Mouse (Mus musculus): ENCODE measurements around the gene Lman2l. TPM values are rescaled to one million over a fixed set of nuclear protein-coding genes. Genes with fewer than 3 reads are reported as not detected.

Lman2l gene
- polyA plus RNA-seq, 1 experiment from 2014 or later = 53.4 TPM

- WGBS = 80% methylated on average over 6 of the region's 6 CpGs
- no peaks in the 10 kb centered on the region for H3K27me3 ChIP-seq
- no peak overlapping the region for H3K9ac ChIP-seq
- H3K4me2 ChIP-seq = no peak overlapping the region
- H3K36me3 ChIP-seq = no peaks in the 10 kb centered on the region
- H3K27ac ChIP-seq = no peak overlapping the region
- H3K4me3 ChIP-seq = no peak overlapping the region
- peaks cover 3% of the 10 kb centered on the region; the same call in 1 of the 2 replicates for H3K9me3 ChIP-seq
- H3K4me1 ChIP-seq = no peaks in the 10 kb centered on the region
- ATAC-seq (ENCODE audit: insufficient number of reproducible peaks, insufficient read depth, low FRiP score, low TSS enrichment, low read depth) = no peak
These were observed 9.2 kb upstream of the Lman2l start for GRCm38 (mm10) chr1:36454055-36454815.

DNA sequence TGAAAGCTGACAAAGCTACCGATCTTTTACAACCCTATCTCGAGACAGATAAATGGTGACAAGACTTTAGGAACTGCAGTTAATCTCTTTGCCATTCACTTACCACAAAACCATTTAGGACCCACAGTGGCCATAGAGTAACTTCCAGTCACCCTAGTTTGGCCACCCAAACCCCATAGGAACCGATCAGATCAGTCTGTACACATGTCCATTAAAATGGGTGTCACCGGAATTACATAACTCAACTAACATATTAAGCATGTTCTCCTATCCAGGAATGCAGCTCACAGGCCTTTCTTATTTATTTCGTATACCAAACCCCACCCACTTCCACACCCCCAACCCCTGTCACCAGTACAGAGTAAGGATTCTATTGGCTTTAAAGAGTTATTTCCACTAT, 1.8 kb upstream of the Lman2l start:
- H3K4me2 ChIP-seq = no peak overlapping the region
- no peaks in the 10 kb centered on the region for H3K27me3 ChIP-seq
- H3K27ac ChIP-seq = no peak overlapping the region
- no peak overlapping the region for H3K9ac ChIP-seq
- peaks cover 3% of the 10 kb centered on the region; the same call in 1 of the 2 replicates for H3K9me3 ChIP-seq
- peaks cover 8% of the 10 kb centered on the region for H3K4me1 ChIP-seq
- H3K4me3 ChIP-seq = no peak overlapping the region
- H3K36me3 ChIP-seq = peaks cover 3% of the 10 kb centered on the region; the same call in 1 of the 2 replicates
- no peak for ATAC-seq (ENCODE audit: insufficient number of reproducible peaks, insufficient read depth, low FRiP score, low TSS enrichment, low read depth)
- 86% methylated on average over 5 of the region's 5 CpGs for WGBS

GRCm38 (mm10) chr1:36446106-36446824, 1.2 kb upstream of the Lman2l start:
- Histone ChIP-seq H3K27ac (no peak overlapping the region), H3K9ac (no peak overlapping the region), H3K36me3 (peaks cover 9% of the 10 kb centered on the region), H3K4me2 (no peak overlapping the region), H3K4me1 (peaks cover 8% of the 10 kb centered on the region), H3K27me3 (no peaks in the 10 kb centered on the region), H3K4me3 (no peak overlapping the region), H3K9me3 (peaks cover 3% of the 10 kb centered on the region; the same call in 1 of the 2 replicates)
- ATAC-seq (ENCODE audit: insufficient number of reproducible peaks, insufficient read depth, low FRiP score, low TSS enrichment, low read depth) = no peak
- WGBS = 82% methylated on average over 5 of the region's 5 CpGs

GRCm38 (mm10) chr1:36445508-36445907, 437 bp upstream of the Lman2l start:
- H3K4me2 ChIP-seq = peak overlapping the region; percentile 79
- no peak for ATAC-seq (ENCODE audit: insufficient number of reproducible peaks, insufficient read depth, low FRiP score, low TSS enrichment, low read depth)
- H3K9me3 ChIP-seq = peaks cover 3% of the 10 kb centered on the region; the same call in 1 of the 2 replicates
- H3K27me3 ChIP-seq = no peaks in the 10 kb centered on the region
- H3K4me1 ChIP-seq = peaks cover 8% of the 10 kb centered on the region
- peak overlapping the region; percentile 28; the same call in 1 of the 2 replicates for H3K27ac ChIP-seq
- peaks cover 12% of the 10 kb centered on the region for H3K36me3 ChIP-seq
- WGBS = 42% methylated on average over 8 of the region's 8 CpGs
- H3K4me3 ChIP-seq = peak overlapping the region; percentile 77
- no peak overlapping the region for H3K9ac ChIP-seq

GRCm38 (mm10) chr1:36441101-36441500, 4.0 kb downstream of the Lman2l start:
- Histone ChIP-seq H3K36me3 (peaks cover 53% of the 10 kb centered on the region), H3K9ac (no peak overlapping the region), H3K4me3 (no peak overlapping the region), H3K4me2 (no peak overlapping the region), H3K27ac (no peak overlapping the region), H3K27me3 (no peaks in the 10 kb centered on the region), H3K4me1 (peaks cover 8% of the 10 kb centered on the region), H3K9me3 (no peaks in the 10 kb centered on the region)
- ATAC-seq (ENCODE audit: insufficient number of reproducible peaks, insufficient read depth, low FRiP score, low TSS enrichment, low read depth) = no peak
- 90% methylated on average over 4 of the region's 4 CpGs for WGBS

- WGBS = 94% methylated on average over 3 of the region's 3 CpGs
- no peaks in the 10 kb centered on the region for H3K27me3 ChIP-seq
- H3K36me3 ChIP-seq = peaks cover 88% of the 10 kb centered on the region
- ATAC-seq (ENCODE audit: insufficient number of reproducible peaks, insufficient read depth, low FRiP score, low TSS enrichment, low read depth) = no peak
- no peak overlapping the region for H3K27ac ChIP-seq
- H3K4me2 ChIP-seq = no peak overlapping the region
- H3K4me1 ChIP-seq = no peaks in the 10 kb centered on the region
- H3K9ac ChIP-seq = no peak overlapping the region
- H3K4me3 ChIP-seq = no peak overlapping the region
- no peaks in the 10 kb centered on the region for H3K9me3 ChIP-seq
These were observed 7.8 kb downstream of the Lman2l start for GRCm38 (mm10) chr1:36437223-36437622.

- ATAC-seq (ENCODE audit: insufficient number of reproducible peaks, insufficient read depth, low FRiP score, low TSS enrichment, low read depth) = no peak
- Histone ChIP-seq H3K9me3 (no peaks in the 10 kb centered on the region), H3K27me3 (no peaks in the 10 kb centered on the region), H3K4me1 (no peaks in the 10 kb centered on the region), H3K4me2 (no peak overlapping the region), H3K4me3 (no peak overlapping the region), H3K36me3 (peaks cover 89% of the 10 kb centered on the region), H3K9ac (no peak overlapping the region), H3K27ac (no peak overlapping the region)
- 94% methylated on average over 6 of the region's 6 CpGs for WGBS
These were observed 8.6 kb downstream of the Lman2l start for GRCm38 (mm10) chr1:36436515-36436914.

- no peak for ATAC-seq (ENCODE audit: insufficient number of reproducible peaks, insufficient read depth, low FRiP score, low TSS enrichment, low read depth)
- WGBS = 64% methylated on average over 4 of the region's 4 CpGs
- Histone ChIP-seq H3K9ac (no peak overlapping the region), H3K36me3 (peaks cover 95% of the 10 kb centered on the region), H3K27me3 (no peaks in the 10 kb centered on the region), H3K9me3 (no peaks in the 10 kb centered on the region), H3K4me2 (no peak overlapping the region), H3K4me1 (no peaks in the 10 kb centered on the region), H3K27ac (no peak overlapping the region), H3K4me3 (no peak overlapping the region)
These were observed 10.0 kb downstream of the Lman2l start for GRCm38 (mm10) chr1:36435071-36435470.

DNA sequence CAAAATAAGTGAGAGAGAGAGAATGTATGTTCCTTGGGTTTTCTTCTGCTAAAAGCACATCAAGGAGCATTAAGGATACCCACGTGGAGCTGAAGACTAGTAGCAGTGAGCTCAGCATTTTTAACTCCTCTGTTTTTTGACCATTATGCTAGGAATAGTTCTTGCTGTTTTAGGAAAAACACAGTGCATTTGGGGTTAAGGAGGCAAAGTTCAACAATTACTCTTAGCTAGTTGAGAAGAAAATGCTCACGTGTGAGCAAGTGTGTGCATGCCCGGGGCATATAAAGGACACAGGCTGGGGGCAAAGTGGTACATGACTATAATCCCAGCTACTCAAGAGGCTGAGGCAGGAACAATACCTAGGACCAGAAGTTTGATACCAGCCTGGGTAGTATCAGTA, 11.5 kb downstream of the Lman2l start:
- Histone ChIP-seq H3K36me3 (peaks cover 93% of the 10 kb centered on the region), H3K27me3 (no peaks in the 10 kb centered on the region), H3K9me3 (no peaks in the 10 kb centered on the region), H3K4me3 (no peak overlapping the region), H3K9ac (no peak overlapping the region), H3K27ac (no peak overlapping the region), H3K4me1 (no peaks in the 10 kb centered on the region), H3K4me2 (no peak overlapping the region)
- no peak for ATAC-seq (ENCODE audit: insufficient number of reproducible peaks, insufficient read depth, low FRiP score, low TSS enrichment, low read depth)
- WGBS = 83% methylated on average over 3 of the region's 3 CpGs

DNA sequence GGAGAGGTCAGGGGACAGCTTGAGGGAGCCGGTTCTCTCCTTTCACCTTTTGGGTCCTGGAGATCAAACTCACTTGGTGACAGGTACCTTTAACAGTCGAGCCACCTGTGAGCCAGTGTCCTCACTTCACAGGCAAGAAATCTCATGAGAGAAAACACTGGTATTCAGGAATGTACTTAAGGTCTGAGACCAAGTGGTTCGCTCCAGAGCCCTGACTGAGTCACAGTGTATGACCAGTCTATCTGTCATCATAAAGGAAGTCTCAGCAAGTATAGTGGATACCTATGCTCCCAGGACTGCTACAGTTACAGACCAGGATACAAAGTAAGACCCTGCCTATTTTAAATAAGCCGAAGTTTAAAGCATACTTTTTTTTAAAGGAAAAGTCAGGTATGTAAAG, 12.1 kb downstream of the Lman2l start:
- Histone ChIP-seq H3K9ac (no peak overlapping the region), H3K4me3 (no peak overlapping the region), H3K36me3 (peaks cover 93% of the 10 kb centered on the region), H3K4me2 (no peak overlapping the region), H3K4me1 (no peaks in the 10 kb centered on the region), H3K9me3 (no peaks in the 10 kb centered on the region), H3K27me3 (no peaks in the 10 kb centered on the region), H3K27ac (no peak overlapping the region)
- no peak for ATAC-seq (ENCODE audit: insufficient number of reproducible peaks, insufficient read depth, low FRiP score, low TSS enrichment, low read depth)
- WGBS = 85% methylated on average over 4 of the region's 4 CpGs

DNA sequence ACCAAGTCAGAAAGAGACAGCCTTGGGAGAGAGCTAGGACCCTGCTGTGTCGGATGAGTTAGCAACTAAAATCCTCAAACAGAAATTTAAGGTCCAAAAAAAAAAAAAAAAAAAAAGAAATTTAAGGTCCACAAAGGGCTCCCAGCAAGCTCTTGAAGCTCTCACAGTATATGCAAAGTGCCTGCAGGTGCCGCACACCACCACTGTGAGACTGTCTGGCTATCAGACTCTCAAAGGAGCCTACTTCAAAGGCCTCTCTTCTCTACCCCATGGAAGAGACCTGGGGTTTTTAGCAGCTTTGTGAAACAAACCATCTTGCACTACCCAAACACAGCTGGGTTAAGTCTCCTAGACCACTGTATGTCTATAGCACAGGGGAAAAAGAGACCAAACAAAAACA, 15.6 kb downstream of the Lman2l start:
- H3K4me3 ChIP-seq = no peak overlapping the region
- WGBS = 96% methylated on average over 2 of the region's 2 CpGs
- H3K4me2 ChIP-seq = no peak overlapping the region
- H3K27me3 ChIP-seq = no peaks in the 10 kb centered on the region
- H3K9me3 ChIP-seq = no peaks in the 10 kb centered on the region
- no peaks in the 10 kb centered on the region for H3K4me1 ChIP-seq
- H3K36me3 ChIP-seq = peaks cover 93% of the 10 kb centered on the region
- no peak overlapping the region for H3K27ac ChIP-seq
- H3K9ac ChIP-seq = no peak overlapping the region
- ATAC-seq (ENCODE audit: insufficient number of reproducible peaks, insufficient read depth, low FRiP score, low TSS enrichment, low read depth) = no peak

DNA sequence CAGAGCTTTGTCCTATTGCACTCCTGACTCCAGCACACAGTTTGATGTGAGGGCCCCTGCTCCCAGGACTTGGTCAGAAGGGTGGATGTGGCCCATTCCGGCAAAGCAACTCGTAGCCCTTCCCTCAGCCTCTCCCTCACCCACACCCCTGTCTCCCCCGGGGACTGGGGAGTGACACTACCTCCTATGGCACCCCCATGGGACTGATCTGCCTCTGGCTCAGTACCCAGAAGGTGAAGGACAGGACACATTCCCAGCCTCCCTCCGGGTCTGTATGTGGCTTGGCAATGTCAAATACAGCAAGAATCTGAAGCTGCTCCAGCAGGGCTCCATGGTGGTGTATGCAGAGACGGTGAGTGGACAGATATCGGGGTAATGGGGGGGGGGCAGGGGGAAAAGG, 40.5 kb downstream of the Lman2l start:
- no peak overlapping the region for H3K27ac ChIP-seq
- H3K27me3 ChIP-seq = no peaks in the 10 kb centered on the region
- H3K9me3 ChIP-seq = no peaks in the 10 kb centered on the region
- H3K4me2 ChIP-seq = no peak overlapping the region
- WGBS = 78% methylated on average over 6 of the region's 6 CpGs
- no peaks in the 10 kb centered on the region for H3K36me3 ChIP-seq
- H3K4me1 ChIP-seq = no peaks in the 10 kb centered on the region
- ATAC-seq (ENCODE audit: insufficient number of reproducible peaks, insufficient read depth, low FRiP score, low TSS enrichment, low read depth) = no peak
- no peak overlapping the region for H3K4me3 ChIP-seq
- H3K9ac ChIP-seq = no peak overlapping the region
